Mouse (Mus musculus) midbrain, postnatal 0 days (tissue): ENCODE measurements around the gene Defb30. TPM values are rescaled to one million over a fixed set of nuclear protein-coding genes. Genes with fewer than 3 reads are reported as not detected.

Experiments used
- ATAC-seq: fragments of 200-750 bp; cut with Nextera tagmentation; 2 replicates; pipeline ENCODE4 v1.8.0; 2017; ENCODE audit warnings: moderate number of reproducible peaks, mild to moderate bottlenecking, moderate TSS enrichment, moderate library complexity; ENCODE audit not compliant: low FRiP score
- DNase-seq: peaks from one replicate; pipeline ENCODE4 v3.0.0-alpha.2; 2015; ENCODE audit warnings: low spot score
- H3K27ac ChIP-seq: fragments of 300-500 bp; sonication (generic); 2 replicates; pipeline ENCODE4 v1.5.1; 2014; ENCODE audit warnings: low read depth, mild to moderate bottlenecking, low read length, mixed read lengths
- H3K27me3 ChIP-seq: fragments of 300-500 bp; sonication (generic); 2 replicates; pipeline ENCODE4 v1.6.1; 2014; ENCODE audit warnings: low read length, control low read depth, mixed read lengths; ENCODE audit not compliant: insufficient read depth
- H3K36me3 ChIP-seq: fragments of 300-500 bp; sonication (generic); 2 replicates; pipeline ENCODE4 v1.6.1; 2014; ENCODE audit warnings: low read length, control low read depth, mixed read lengths; ENCODE audit not compliant: insufficient read depth
- H3K4me1 ChIP-seq: fragments of 300-500 bp; sonication (generic); 2 replicates; pipeline ENCODE4 v1.6.1; 2014; ENCODE audit warnings: mild to moderate bottlenecking, control low read depth, antibody characterized with exemption, low read length, mixed read lengths; ENCODE audit not compliant: insufficient read depth
- H3K4me2 ChIP-seq: fragments of 300-500 bp; sonication (generic); 2 replicates; pipeline ENCODE4 v1.6.1; 2014; ENCODE audit warnings: low read depth, mild to moderate bottlenecking, low read length, mixed read lengths; ENCODE audit not compliant: poor library complexity, severe bottlenecking
- H3K4me3 ChIP-seq: fragments of 300-500 bp; sonication (generic); 2 replicates; pipeline ENCODE4 v1.5.1; 2014; ENCODE audit warnings: low read depth, mild to moderate bottlenecking, low read length, moderate library complexity
- H3K9ac ChIP-seq: fragments of 300-500 bp; sonication (generic); replicated peaks from 2 replicates; pipeline ENCODE4 v1.6.1; 2014; ENCODE audit warnings: mild to moderate bottlenecking, low read length, moderate library complexity, mixed read lengths; ENCODE audit not compliant: poor library complexity, severe bottlenecking
- H3K9me3 ChIP-seq: fragments of 300-500 bp; sonication (generic); 2 replicates; pipeline ENCODE4 v1.6.1; 2016; ENCODE audit warnings: low read length, control low read depth
- CTCF ChIP-seq: IDR thresholded peaks from 2 replicates; pipeline ENCODE4 v1.5.1; 2016; ENCODE audit warnings: antibody characterized with exemption, mild to moderate bottlenecking
- WGBS: fragments of 180-500 bp; shearing (Covaris S2); extraction: QIAGEN DNeasy Blood & Tissue Kit; methylation state at CpG from one replicate; pipeline ENCODE4 v1.1.7; 2014; 5-methylcytosine and 5-hydroxymethylcytosine counted together
- polyA plus RNA-seq: library from polyadenylated mRNA; unstranded; fragments of >200 nt; fragmentation: Nextera tagmentation; extraction: Ambion mirVana; gene quantifications from 2 replicates; pipeline ENCODE4 v1.2.1, GENCODE M21; 2015
- total RNA-seq: library from RNA; depleted of rRNA; stranded (reverse); fragments of >200 nt; gene quantifications from 2 replicates; pipeline ENCODE4 v1.2.3, GENCODE M21; 2014; rRNA removed

Gene Defb30
- total RNA-seq (not detected in 2 replicates), polyA plus RNA-seq (not detected in 2 replicates)

DNA sequence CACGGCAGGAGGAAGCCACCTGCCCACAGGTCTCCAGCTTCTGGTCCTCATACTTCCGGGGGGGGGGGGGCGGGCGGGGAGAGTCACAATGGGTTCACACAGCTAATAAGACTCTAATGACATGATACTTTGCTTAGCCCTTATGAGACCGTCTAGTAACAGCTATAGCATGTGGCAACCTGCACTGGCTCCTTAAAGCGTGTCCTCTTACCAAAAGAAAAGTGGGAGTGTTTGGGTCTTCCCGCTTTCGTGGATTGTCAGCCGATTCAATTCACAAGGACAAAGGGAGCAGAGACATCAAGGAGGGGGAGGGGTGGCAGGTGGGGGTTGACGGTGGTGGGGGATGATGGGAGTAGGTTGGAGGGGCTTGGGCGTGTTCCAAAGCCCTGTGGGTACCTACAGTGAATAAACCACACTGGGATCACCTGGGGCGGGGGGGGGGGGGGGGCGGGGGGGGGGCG lies at the start of gene Defb30:
Gene Defb30, minus strand, starts transcription at position 51 of the 461 bp plus-strand sequence.
- no peak within 1 kb of the TSS for H3K9ac ChIP-seq

GRCm38 (mm10) chr14:63067708-63068107 lies 17.9 kb upstream of the Defb30 start:
- no peak for DNase-seq
- H3K9me3 ChIP-seq = no peaks in the 10 kb centered on the region
- H3K4me2 ChIP-seq = no peak overlapping the region
- ATAC-seq = 0 out of 2 replicates have a peak, but pooled peaks have one; percentile 23
- H3K9ac ChIP-seq = no peak overlapping the region
- no peak overlapping the region for H3K4me3 ChIP-seq
- H3K27me3 ChIP-seq = no peaks in the 10 kb centered on the region
- no peak for TF ChIP-seq CTCF
- WGBS = 86% methylated on average over 15 of the region's 15 CpGs
- H3K4me1 ChIP-seq = no peaks in the 10 kb centered on the region
- no peak overlapping the region for H3K27ac ChIP-seq
- no peaks in the 10 kb centered on the region for H3K36me3 ChIP-seq

More for the DNA sequence above, at the start of gene Defb30:
- H3K27ac ChIP-seq = no peak within 1 kb of the TSS
- no peaks in the 10 kb centered on the region for H3K4me1 ChIP-seq
- ATAC-seq (no peak), DNase-seq (no peak)
- no peak within 1 kb of the TSS for H3K4me3 ChIP-seq
- H3K36me3 ChIP-seq = no peaks in the 10 kb centered on the region
- no peak for TF ChIP-seq CTCF
- H3K9me3 ChIP-seq = no peaks in the 10 kb centered on the region
- H3K4me2 ChIP-seq = no peak within 1 kb of the TSS
- WGBS = 62% methylated on average over 10 of the region's 14 CpGs
- H3K27me3 ChIP-seq = no peaks in the 10 kb centered on the region

GRCm38 (mm10) chr14:63066630-63067310 lies 17.0 kb upstream of the Defb30 start:
- Histone ChIP-seq H3K4me2 (peak overlapping the region; percentile 39), H3K9ac (0 out of 2 replicates have a peak overlapping the region, but pooled peaks have one; percentile 36)

DNA sequence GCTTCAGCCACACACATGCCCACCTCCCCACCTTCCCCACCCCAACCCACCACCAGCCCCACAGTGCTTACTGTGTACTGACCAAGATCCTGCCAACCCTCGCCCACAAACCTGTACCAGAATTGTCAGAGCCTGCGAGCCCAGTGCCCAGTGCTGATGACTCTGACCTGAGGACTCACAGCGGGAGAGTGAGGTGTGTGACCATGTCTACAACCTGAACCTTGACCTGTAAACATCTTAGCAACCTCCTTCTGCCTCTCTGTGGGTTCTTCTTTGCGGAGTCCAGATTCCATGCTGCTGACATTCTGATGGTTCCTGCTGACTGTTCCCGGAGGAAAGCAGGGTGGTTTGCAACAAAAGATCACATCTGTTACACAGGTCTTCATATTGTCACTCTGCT lies 15.6 kb upstream of the Defb30 start:
- DNase-seq (no peak), ATAC-seq (no peak)
- no peaks in the 10 kb centered on the region for H3K36me3 ChIP-seq
- H3K4me3 ChIP-seq = no peak overlapping the region
- no peaks in the 10 kb centered on the region for H3K27me3 ChIP-seq
- no peak overlapping the region for H3K27ac ChIP-seq
- H3K9ac ChIP-seq = no peak overlapping the region
- H3K4me2 ChIP-seq = no peak overlapping the region
- no peaks in the 10 kb centered on the region for H3K9me3 ChIP-seq
- 78% methylated on average over 5 of the region's 5 CpGs for WGBS
- H3K4me1 ChIP-seq = no peaks in the 10 kb centered on the region
- no peak for TF ChIP-seq CTCF

More at GRCm38 (mm10) chr14:63066630-63067310, 17.0 kb upstream of the Defb30 start:
- TF ChIP-seq CTCF = peak; percentile 98
- no peaks in the 10 kb centered on the region for H3K27me3 ChIP-seq
- peak; percentile 76; the same call in 1 of the 2 replicates for ATAC-seq
- no peaks in the 10 kb centered on the region for H3K4me1 ChIP-seq
- H3K9me3 ChIP-seq = no peaks in the 10 kb centered on the region
- 25% methylated on average over 16 of the region's 16 CpGs for WGBS
- peak; percentile 85 for DNase-seq
- no peak overlapping the region for H3K4me3 ChIP-seq
- H3K36me3 ChIP-seq = no peaks in the 10 kb centered on the region
- no peak overlapping the region; the same call in 1 of the 2 replicates for H3K27ac ChIP-seq

GRCm38 (mm10) chr14:63062184-63062583 lies 12.4 kb upstream of the Defb30 start:
- ATAC-seq (no peak), DNase-seq (no peak)
- Histone ChIP-seq H3K27ac (no peak overlapping the region), H3K27me3 (no peaks in the 10 kb centered on the region), H3K4me3 (no peak overlapping the region), H3K4me2 (no peak overlapping the region), H3K9ac (no peak overlapping the region), H3K4me1 (no peaks in the 10 kb centered on the region), H3K36me3 (no peaks in the 10 kb centered on the region), H3K9me3 (no peaks in the 10 kb centered on the region)
- no peak for TF ChIP-seq CTCF
- WGBS = 92% methylated on average over 2 of the region's 2 CpGs

DNA sequence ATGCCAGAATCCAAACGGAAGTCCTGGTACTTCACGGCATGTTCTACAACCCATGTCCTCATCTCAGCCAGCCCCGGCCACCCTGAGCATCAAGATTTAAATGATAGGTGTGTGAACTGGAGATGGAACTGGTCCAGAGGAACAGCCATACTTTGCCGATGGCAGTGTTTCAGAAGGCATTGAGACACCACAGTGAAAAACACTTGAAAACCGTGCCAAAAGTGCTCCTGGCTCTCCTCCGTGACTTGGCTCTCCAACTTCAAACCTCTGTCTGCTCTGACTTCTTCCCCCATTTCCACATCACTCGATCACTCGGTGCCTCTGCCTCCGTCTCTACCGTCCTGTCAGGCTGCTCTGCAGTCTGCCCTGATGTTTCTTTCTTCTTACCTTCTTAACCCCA lies 10.6 kb upstream of the Defb30 start:
- no peaks in the 10 kb centered on the region for H3K9me3 ChIP-seq
- no peaks in the 10 kb centered on the region for H3K36me3 ChIP-seq
- no peak overlapping the region for H3K4me2 ChIP-seq
- DNase-seq = no peak
- H3K4me3 ChIP-seq = no peak overlapping the region
- no peak overlapping the region for H3K27ac ChIP-seq
- no peak for TF ChIP-seq CTCF
- no peaks in the 10 kb centered on the region for H3K27me3 ChIP-seq
- H3K4me1 ChIP-seq = no peaks in the 10 kb centered on the region
- H3K9ac ChIP-seq = no peak overlapping the region
- ATAC-seq = no peak
- WGBS = 82% methylated on average over 10 of the region's 10 CpGs
